Mouse (Mus musculus) myocyte (in vitro differentiated cells): ENCODE measurements around the gene Arid5b. TPM values are rescaled to one million over a fixed set of nuclear protein-coding genes. Genes with fewer than 3 reads are reported as not detected.

ENCODE experiments used
- H3K27me3 ChIP-seq: one replicate; pipeline ENCODE4 v1.6.1; 2011; ENCODE audit not compliant: control insufficient read depth, insufficient read depth, insufficient read length
- H3K36me3 ChIP-seq: one replicate; pipeline ENCODE4 v1.6.1; 2011; ENCODE audit not compliant: control insufficient read depth, insufficient read depth
- H3K4me2 ChIP-seq: one replicate; pipeline ENCODE4 v1.6.1; 2011; ENCODE audit warnings: low read depth, control low read depth
- H3K4me3 ChIP-seq: one replicate; pipeline ENCODE4 v1.5.1; 2011; ENCODE audit warnings: mild to moderate bottlenecking, control low read depth, moderate library complexity
- H3K79me2 ChIP-seq: one replicate; pipeline ENCODE4 v1.6.1; 2011; ENCODE audit not compliant: control insufficient read depth, insufficient read depth
- H3ac ChIP-seq: one replicate; pipeline ENCODE4 v1.6.1; 2011; ENCODE audit not compliant: control insufficient read depth, insufficient read length
- CEBPB ChIP-seq: IDR thresholded peaks from 2 replicates; pipeline ENCODE4 v1.6.1; 2011; ENCODE audit warnings: mild to moderate bottlenecking, moderate library complexity; ENCODE audit not compliant: poor library complexity, insufficient read depth, severe bottlenecking
- E2F4 ChIP-seq: IDR thresholded peaks from one replicate; pipeline ENCODE4 v1.6.1; 2011; ENCODE audit warnings: mild to moderate bottlenecking, control low read depth, moderate library complexity; ENCODE audit not compliant: insufficient read depth
- MAX ChIP-seq: IDR thresholded peaks from one replicate; pipeline ENCODE4 v1.6.1; 2011; ENCODE audit warnings: low read depth, mild to moderate bottlenecking, control low read depth
- MYOD1 ChIP-seq, 3 experiments: IDR thresholded peaks; one replicate each; pipeline ENCODE4 v1.6.1; 2011; ENCODE audit warnings: control low read depth in 2 of 3, low read depth in 2 of 3, mild to moderate bottlenecking in 2 of 3, moderate library complexity in 1 of 3; ENCODE audit not compliant: insufficient read length in 2 of 3, control insufficient read depth in 1 of 3
- MYOG ChIP-seq, 3 experiments: IDR thresholded peaks; one replicate each; pipeline ENCODE4 v1.6.1; 2011; ENCODE audit warnings: control low read depth in 2 of 3, low read depth in 2 of 3, mild to moderate bottlenecking in 2 of 3; ENCODE audit not compliant: insufficient read length in 2 of 3, control insufficient read depth in 1 of 3, insufficient read depth in 1 of 3
- POLR2A ChIP-seq: IDR thresholded peaks from one replicate; pipeline ENCODE4 v1.6.1; 2011; ENCODE audit warnings: low read depth, mild to moderate bottlenecking, control low read depth, moderate library complexity; ENCODE audit not compliant: insufficient read length
- POLR2AphosphoS2 ChIP-seq: IDR thresholded peaks from one replicate; pipeline ENCODE4 v1.6.1; 2011; ENCODE audit warnings: low read depth, control low read depth; ENCODE audit not compliant: insufficient read length
- REST ChIP-seq: IDR thresholded peaks from one replicate; pipeline ENCODE4 v1.6.1; 2011; ENCODE audit warnings: mild to moderate bottlenecking, control low read depth, moderate library complexity; ENCODE audit not compliant: insufficient read depth, insufficient read length
- SRF ChIP-seq: IDR thresholded peaks from one replicate; pipeline ENCODE4 v1.6.1; 2011; ENCODE audit warnings: low read depth; ENCODE audit not compliant: control insufficient read depth, insufficient read length
- TCF12 ChIP-seq: IDR thresholded peaks from one replicate; pipeline ENCODE4 v1.6.1; 2011; ENCODE audit warnings: mild to moderate bottlenecking, control low read depth; ENCODE audit not compliant: poor library complexity, insufficient read depth, severe bottlenecking
- TCF3 ChIP-seq: IDR thresholded peaks from one replicate; pipeline ENCODE4 v1.6.1; 2011; ENCODE audit warnings: low read depth, control low read depth; ENCODE audit not compliant: insufficient read length
- USF1 ChIP-seq: IDR thresholded peaks from one replicate; pipeline ENCODE4 v1.6.1; 2011; ENCODE audit warnings: low read depth, mild to moderate bottlenecking, control low read depth, moderate library complexity
- polyA plus RNA-seq: library from polyadenylated mRNA; unstranded; fragments of >200 nt; fragmentation: generic; extraction: Trizol; gene quantifications from one replicate; pipeline ENCODE4 v1.2.1, GENCODE M21; 2012; ENCODE audit warnings: missing spikeins

The Arid5b gene
- polyA plus RNA-seq, 1 experiment: 7.7 TPM

- no peak overlapping the region for H3ac ChIP-seq
- H3K4me2 ChIP-seq: peak overlapping the region; percentile 93
- H3K79me2 ChIP-seq: peaks cover 33% of the 10 kb centered on the region
- TF ChIP-seq MYOG (IDR thresholded peaks at IDR 0.05; ENCODE audit: control insufficient read depth in 1 of 3, insufficient read depth in 1 of 3, insufficient read length in 2 of 3, low read depth in 2 of 3) (no peak), POLR2A (no peak), TCF3 (no peak), MAX (no peak), CEBPB (no peak), TCF12 (no peak), MYOD1 (IDR thresholded peaks at IDR 0.05; ENCODE audit: control insufficient read depth in 1 of 3, insufficient read length in 2 of 3, low read depth in 2 of 3) (no peak), USF1 (no peak), REST (no peak), SRF (no peak), E2F4 (no peak), POLR2AphosphoS2 (no peak)
- peaks cover 5% of the 10 kb centered on the region for H3K36me3 ChIP-seq
- H3K27me3 ChIP-seq: no peaks in the 10 kb centered on the region
- no peak overlapping the region for H3K4me3 ChIP-seq
These were observed 113.5 kb downstream of the Arid5b start for GRCm38 (mm10) chr10:68164723-68165706.

GRCm38 (mm10) chr10:68164137-68164536 is 114.4 kb downstream of the Arid5b start:
- H3K27me3 ChIP-seq: no peaks in the 10 kb centered on the region
- H3K4me2 ChIP-seq: no peak overlapping the region
- peaks cover 32% of the 10 kb centered on the region for H3K79me2 ChIP-seq
- H3ac ChIP-seq: no peak overlapping the region
- no peak for TF ChIP-seq TCF12
- no peak for TF ChIP-seq TCF3
- no peak overlapping the region for H3K4me3 ChIP-seq
- H3K36me3 ChIP-seq: peaks cover 5% of the 10 kb centered on the region

- Histone ChIP-seq H3ac (no peak overlapping the region), H3K79me2 (peaks cover 10% of the 10 kb centered on the region), H3K27me3 (no peaks in the 10 kb centered on the region), H3K36me3 (peaks cover 5% of the 10 kb centered on the region), H3K4me2 (no peak overlapping the region), H3K4me3 (no peak overlapping the region)
- no peak for TF ChIP-seq USF1
- TF ChIP-seq MYOD1 (IDR thresholded peaks at IDR 0.05; ENCODE audit: control insufficient read depth in 1 of 3, insufficient read length in 2 of 3, low read depth in 2 of 3): no peak
These were observed 118.8 kb downstream of the Arid5b start for GRCm38 (mm10) chr10:68159759-68160158.

DNA sequence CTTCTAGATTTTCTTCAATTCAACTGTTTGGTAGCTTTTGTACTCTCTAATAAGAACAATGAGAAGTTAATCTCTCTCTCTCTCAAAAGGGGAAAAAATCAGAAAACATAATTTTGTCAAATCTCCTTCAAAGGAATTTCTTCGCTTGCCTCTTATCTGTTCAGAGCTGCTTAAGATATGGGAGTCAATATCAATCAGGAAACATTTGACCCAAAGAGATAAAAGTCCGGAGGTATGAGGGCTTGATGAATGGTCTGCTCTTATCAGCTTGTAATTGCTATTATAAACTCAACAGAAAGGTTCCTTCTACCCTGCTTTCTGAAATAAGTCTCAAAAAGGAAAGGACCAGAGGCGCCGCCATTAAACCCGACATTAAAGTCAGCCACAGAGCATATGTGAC is 120.0 kb downstream of the Arid5b start:
- Histone ChIP-seq H3K36me3 (peaks cover 5% of the 10 kb centered on the region), H3K4me3 (no peak overlapping the region), H3K79me2 (peaks cover 10% of the 10 kb centered on the region), H3K4me2 (no peak overlapping the region), H3K27me3 (no peaks in the 10 kb centered on the region), H3ac (no peak overlapping the region)
- TF ChIP-seq MYOG (IDR thresholded peaks at IDR 0.05; ENCODE audit: control insufficient read depth in 1 of 3, insufficient read depth in 1 of 3, insufficient read length in 2 of 3, low read depth in 2 of 3) (no peak), E2F4 (no peak), TCF12 (no peak), MAX (no peak), SRF (no peak), CEBPB (no peak), USF1 (no peak), POLR2AphosphoS2 (no peak), MYOD1 (IDR thresholded peaks at IDR 0.05; ENCODE audit: control insufficient read depth in 1 of 3, insufficient read length in 2 of 3, low read depth in 2 of 3) (no peak), POLR2A (no peak), REST (no peak), TCF3 (no peak)

DNA sequence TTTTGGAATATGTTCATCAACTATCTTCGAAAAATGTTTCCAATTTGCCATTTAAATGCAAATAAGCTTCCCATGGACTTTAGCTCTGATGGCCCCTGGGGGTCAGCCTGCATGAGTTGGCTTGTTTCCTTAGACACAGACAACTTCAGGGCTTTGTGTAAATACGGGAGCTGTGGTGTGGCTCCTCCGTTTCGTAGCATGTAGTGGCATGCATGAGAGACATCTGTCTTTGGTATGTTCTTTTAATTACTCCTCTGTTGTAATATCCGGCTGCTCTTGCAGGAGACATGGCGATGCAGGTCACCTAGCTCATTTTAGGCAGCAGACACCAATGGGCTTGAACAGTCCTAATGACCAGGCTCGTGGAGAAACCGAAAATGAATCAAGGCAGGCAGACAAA is 121.0 kb downstream of the Arid5b start:
- Histone ChIP-seq H3K27me3 (no peaks in the 10 kb centered on the region), H3K4me3 (no peak overlapping the region), H3K79me2 (peaks cover 14% of the 10 kb centered on the region), H3K4me2 (no peak overlapping the region), H3ac (no peak overlapping the region), H3K36me3 (peaks cover 5% of the 10 kb centered on the region)
- TF ChIP-seq MYOG (IDR thresholded peaks at IDR 0.05; ENCODE audit: control insufficient read depth in 1 of 3, insufficient read depth in 1 of 3, insufficient read length in 2 of 3, low read depth in 2 of 3): no peak
- TF ChIP-seq MYOD1 (IDR thresholded peaks at IDR 0.05; ENCODE audit: control insufficient read depth in 1 of 3, insufficient read length in 2 of 3, low read depth in 2 of 3): no peak
